Mouse (Mus musculus) T-helper 1 cell (primary cell): Measurements from ENCODE around the gene Bax.
"Not testable (repeated sequence)": the region's sequence is repeated elsewhere in the genome, so short reads cannot be mapped to it uniquely, and the experiment has no call there.

ENCODE experiments used
- in situ Hi-C: fragments of 300-600 bp; cut with MboI, MseI; formaldehyde crosslinking; loops from one replicate; pipeline ENCODE4 v1.15.1; 2025; ENCODE audit warnings: high pct_unique_total_duplicates

The Bax gene

GRCm38 (mm10) chr7:45466283-45467089, at the start of gene Bax:
Bax (minus strand) TSS chr7:45466898.
- in situ Hi-C loops: no loop called here

- in situ Hi-C loops: no loop called here
These were observed 48.7 kb upstream of the Bax start for GRCm38 (mm10) chr7:45515436-45515835.

GRCm38 (mm10) chr7:45514411-45514810, 47.7 kb upstream of the Bax start:
- in situ Hi-C loops: no loop called here

GRCm38 (mm10) chr7:45509912-45510787, 43.5 kb upstream of the Bax start, which contains the start of gene Nucb1:
Nucb1 (minus strand) TSS chr7:45510406.
- in situ Hi-C loops: no loop called here

GRCm38 (mm10) chr7:45509181-45509882, 42.6 kb upstream of the Bax start:
- in situ Hi-C loops: no loop called here

- in situ Hi-C loops: no loop called here
These were observed 41.9 kb upstream of the Bax start for GRCm38 (mm10) chr7:45508561-45508960.

GRCm38 (mm10) chr7:45507583-45507982, 40.9 kb upstream of the Bax start:
- in situ Hi-C loops: no loop called here

GRCm38 (mm10) chr7:45498427-45498826, 31.7 kb upstream of the Bax start:
- in situ Hi-C loops: no loop called here

- in situ Hi-C loops: no loop called here
These were observed 27.9 kb upstream of the Bax start for GRCm38 (mm10) chr7:45494548-45494947.

- in situ Hi-C loops: no loop called here
These were observed 26.3 kb upstream of the Bax start for GRCm38 (mm10) chr7:45492951-45493350.

GRCm38 (mm10) chr7:45492225-45492844, 25.6 kb upstream of the Bax start:
- in situ Hi-C loops: no loop called here

GRCm38 (mm10) chr7:45491264-45491663, 24.6 kb upstream of the Bax start:
- in situ Hi-C loops: no loop called here

- in situ Hi-C loops: no loop called here
These were observed 24.1 kb upstream of the Bax start for GRCm38 (mm10) chr7:45490822-45491221.

GRCm38 (mm10) chr7:45489578-45489977, 22.9 kb upstream of the Bax start:
- in situ Hi-C loops: no loop called here

GRCm38 (mm10) chr7:45488293-45489204, 21.9 kb upstream of the Bax start, which contains the start of gene Dhdh:
Dhdh (minus strand) TSS chr7:45488805.
- in situ Hi-C loops: no loop called here

GRCm38 (mm10) chr7:45487861-45488292, 21.2 kb upstream of the Bax start:
- in situ Hi-C loops: no loop called here

- in situ Hi-C loops: no loop called here
These were observed 20.2 kb upstream of the Bax start, which contains the start of gene Gm45808 for GRCm38 (mm10) chr7:45486761-45487415. Gm45808 (minus strand) TSS chr7:45486811.

- in situ Hi-C loops: no loop called here
These were observed 19.5 kb upstream of the Bax start for GRCm38 (mm10) chr7:45486158-45486557.

GRCm38 (mm10) chr7:45484985-45485384, 18.3 kb upstream of the Bax start:
- in situ Hi-C loops: not testable (repeated sequence)

- in situ Hi-C loops: no loop called here
These were observed 15.5 kb upstream of the Bax start for GRCm38 (mm10) chr7:45482166-45482565.
